Mouse (Mus musculus) kidney, embryonic 14.5 days (tissue): ENCODE measurements at regions not wholly inside any gene's neighbourhood (a gene's known extent, or its start where the extent isn't known, plus 50 kb on each side); places are given as distances from the start of the nearest gene placed in this dataset.
A peak's percentile ranks its signal among the peaks of the same experiment; 100 is the strongest.
"Not testable (repeated sequence)": the region's sequence is repeated elsewhere in the genome, so short reads cannot be mapped to it uniquely, and the experiment has no call there.

ENCODE experiments used
- ATAC-seq: fragments of 200-750 bp; cut with Nextera tagmentation; 2 replicates; pipeline ENCODE4 v1.8.0; 2017; ENCODE audit warnings: moderate number of reproducible peaks, mild to moderate bottlenecking, moderate TSS enrichment, moderate library complexity; ENCODE audit not compliant: low FRiP score, low TSS enrichment
- H3K27ac ChIP-seq: fragments of 300-500 bp; sonication (generic); 2 replicates; pipeline ENCODE4 v1.5.1; 2014; ENCODE audit warnings: low read depth, mild to moderate bottlenecking, low read length, moderate library complexity, mixed read lengths
- H3K27me3 ChIP-seq: fragments of 300-500 bp; sonication (generic); 2 replicates; pipeline ENCODE4 v1.6.1; 2014; ENCODE audit warnings: mild to moderate bottlenecking, low read length; ENCODE audit not compliant: control insufficient read depth, insufficient read depth
- H3K36me3 ChIP-seq: fragments of 300-500 bp; sonication (generic); 2 replicates; pipeline ENCODE4 v1.6.1; 2014; ENCODE audit warnings: low read length, mixed read lengths; ENCODE audit not compliant: control insufficient read depth, insufficient read depth
- H3K4me1 ChIP-seq: fragments of 300-500 bp; sonication (generic); 2 replicates; pipeline ENCODE4 v1.6.1; 2014; ENCODE audit warnings: low read length, mixed read lengths; ENCODE audit not compliant: control insufficient read depth, insufficient read depth
- H3K4me2 ChIP-seq: fragments of 300-500 bp; sonication (generic); replicated peaks from 2 replicates; pipeline ENCODE4 v1.6.1; 2014; ENCODE audit warnings: low read depth, mild to moderate bottlenecking, low read length
- H3K4me3 ChIP-seq: fragments of 300-500 bp; sonication (generic); 2 replicates; pipeline ENCODE4 v1.5.1; 2014; ENCODE audit warnings: mild to moderate bottlenecking, low read length
- H3K9ac ChIP-seq: fragments of 300-500 bp; sonication (generic); 2 replicates; pipeline ENCODE4 v1.6.1; 2014; ENCODE audit warnings: low read depth, mild to moderate bottlenecking, low read length, moderate library complexity
- H3K9me3 ChIP-seq: fragments of 300-500 bp; sonication (generic); 2 replicates; pipeline ENCODE4 v1.6.1; 2016; ENCODE audit warnings: low read length; ENCODE audit not compliant: control insufficient read depth
- WGBS: fragments of 180-500 bp; shearing (Covaris S2); extraction: QIAGEN DNeasy Blood & Tissue Kit; methylation state at CpG from one replicate; pipeline ENCODE4 v1.1.7; 2014; 5-methylcytosine and 5-hydroxymethylcytosine counted together

DNA sequence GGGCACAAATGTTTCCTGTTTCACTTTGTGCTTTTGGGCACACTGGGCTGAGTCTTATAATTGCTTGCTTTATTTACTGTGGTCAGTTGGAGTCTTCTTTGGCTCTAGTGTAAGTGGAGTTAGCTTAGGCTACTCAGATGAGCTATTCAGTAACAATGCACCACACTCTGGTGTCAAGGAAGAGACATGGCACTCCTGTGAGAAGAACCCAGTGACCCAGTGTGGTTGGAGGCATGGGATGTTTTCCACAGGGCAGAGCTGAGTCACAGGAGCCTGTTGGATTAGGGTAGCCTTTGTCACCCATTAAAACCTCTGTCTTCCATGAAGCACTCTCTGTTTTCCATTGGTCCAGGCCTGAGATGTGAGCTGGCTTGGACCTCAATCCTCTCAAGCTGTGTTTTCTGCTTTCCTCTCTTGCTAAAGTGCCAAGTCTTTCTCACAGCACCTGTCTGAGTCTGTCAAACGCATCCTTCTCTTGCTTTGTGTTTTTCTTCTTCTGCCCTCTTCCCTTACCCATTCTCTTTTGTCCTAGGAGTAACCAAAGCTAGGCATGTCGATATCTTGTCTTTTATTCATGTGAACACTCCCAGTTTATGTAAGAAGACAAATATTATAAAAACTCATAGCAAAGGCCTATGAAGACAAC is 83.2 kb downstream of the Cxcr4 start:
- H3K4me3 ChIP-seq = no peak overlapping the region
- H3K9ac ChIP-seq = no peak overlapping the region
- H3K27me3 ChIP-seq = no peaks in the 10 kb centered on the region
- no peaks in the 10 kb centered on the region for H3K36me3 ChIP-seq
- no peaks in the 10 kb centered on the region; the same call in 1 of the 2 replicates for H3K9me3 ChIP-seq
- no peak overlapping the region for H3K27ac ChIP-seq
- no peaks in the 10 kb centered on the region for H3K4me1 ChIP-seq
- H3K4me2 ChIP-seq = no peak overlapping the region
- no peak for ATAC-seq
- WGBS = 89% methylated on average over 2 of the region's 2 CpGs

DNA sequence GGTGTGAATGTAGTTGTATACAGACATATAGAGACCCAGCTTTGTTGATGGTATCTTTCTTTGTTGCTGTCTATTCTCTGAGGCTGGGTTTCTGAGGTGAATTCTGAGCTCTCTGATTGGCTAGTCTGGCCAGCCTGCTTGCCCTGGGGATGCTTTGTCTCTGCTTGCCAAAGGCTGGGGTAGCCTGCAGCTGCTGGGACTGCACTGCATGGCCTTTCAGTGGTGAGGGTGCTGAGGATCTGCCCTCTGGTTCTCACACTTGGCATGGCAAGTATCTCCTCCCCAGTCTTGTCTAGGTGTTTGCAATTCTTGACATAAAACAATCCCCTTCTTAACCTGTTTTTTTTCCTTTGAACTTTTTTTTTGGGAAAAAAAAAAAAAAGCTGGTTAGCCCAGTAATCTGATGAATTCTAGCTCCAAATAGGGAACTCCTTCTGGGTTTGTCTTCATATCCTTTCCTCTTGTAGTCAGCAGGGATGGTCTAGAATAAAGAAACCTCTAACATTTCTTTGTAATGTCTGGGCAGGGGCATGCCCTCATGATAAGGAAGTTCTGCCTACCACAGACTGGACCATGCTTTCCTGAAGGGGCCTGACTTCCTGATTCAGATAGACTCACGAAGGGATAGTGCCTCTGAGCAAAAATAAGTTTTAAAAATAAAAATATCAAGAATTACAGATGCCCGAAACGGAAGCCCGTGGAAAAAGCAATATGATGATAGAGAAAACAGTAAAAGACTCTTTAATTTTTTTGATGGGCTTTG is 85.4 kb downstream of the Cxcr4 start:
- WGBS = 89% methylated on average over 4 of the region's 4 CpGs
- H3K4me3 ChIP-seq = no peak overlapping the region
- no peaks in the 10 kb centered on the region for H3K4me1 ChIP-seq
- H3K27ac ChIP-seq = no peak overlapping the region
- H3K36me3 ChIP-seq = no peaks in the 10 kb centered on the region
- no peak for ATAC-seq
- no peaks in the 10 kb centered on the region for H3K27me3 ChIP-seq
- H3K9me3 ChIP-seq = no peaks in the 10 kb centered on the region; the same call in 1 of the 2 replicates
- no peak overlapping the region for H3K9ac ChIP-seq
- H3K4me2 ChIP-seq = no peak overlapping the region

DNA sequence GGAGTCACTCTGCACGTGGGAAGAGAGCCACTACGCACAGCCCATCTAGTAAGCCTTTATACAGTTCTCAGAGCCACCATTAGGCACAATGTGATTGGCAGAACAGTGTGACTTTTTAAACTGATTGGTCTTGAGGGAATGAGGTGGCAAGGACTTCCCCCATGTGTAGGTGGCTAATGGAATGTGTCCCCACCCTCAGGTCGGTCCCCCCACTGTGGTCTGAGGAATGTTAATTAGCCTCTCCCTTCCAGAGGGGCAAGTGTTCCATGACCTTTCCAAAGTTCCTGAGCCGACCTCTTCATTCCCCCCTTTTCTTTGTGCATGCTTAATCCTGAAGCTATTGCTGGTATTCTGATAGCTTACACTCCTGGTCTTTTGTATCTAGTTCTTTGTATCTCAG is 87.2 kb upstream of the Dars start:
- no peaks in the 10 kb centered on the region for H3K4me1 ChIP-seq

DNA sequence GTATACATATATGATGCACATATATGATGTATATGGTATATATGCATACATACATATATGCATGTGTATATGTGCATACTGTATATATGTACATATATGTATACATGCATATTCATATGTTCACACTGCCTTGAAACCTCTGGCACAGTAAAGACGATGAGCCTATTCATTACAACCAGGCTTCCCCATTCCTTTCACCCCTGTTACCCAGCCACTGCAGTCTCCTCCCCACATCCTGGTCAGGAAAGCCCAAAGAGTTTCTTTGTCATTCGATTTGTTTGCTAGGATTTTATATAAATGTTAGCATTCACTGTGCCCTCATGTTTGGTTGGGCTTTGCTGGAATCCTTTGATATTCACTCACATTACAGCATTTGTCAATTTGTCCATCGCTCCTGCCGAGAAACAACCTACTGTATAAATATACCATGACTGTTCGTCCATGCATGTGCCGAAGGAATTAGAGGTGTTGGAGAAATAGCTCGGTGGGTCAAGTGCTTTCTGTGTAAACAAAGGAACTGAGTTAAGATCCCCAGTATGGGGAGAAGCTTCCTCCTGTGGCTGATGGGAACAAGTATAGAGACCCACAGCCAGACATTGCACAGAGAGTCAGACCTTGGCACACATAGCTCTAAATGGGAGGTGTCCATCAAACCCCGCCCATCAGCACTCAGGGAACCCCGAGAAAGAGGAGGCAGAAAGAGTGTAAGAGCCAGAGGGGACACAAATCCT is 81.0 kb upstream of the Dars start:
- Histone ChIP-seq H3K9ac (no peak overlapping the region), H3K4me2 (no peak overlapping the region), H3K27ac (no peak overlapping the region), H3K9me3 (no peaks in the 10 kb centered on the region), H3K4me3 (no peak overlapping the region), H3K27me3 (no peaks in the 10 kb centered on the region), H3K36me3 (no peaks in the 10 kb centered on the region), H3K4me1 (no peaks in the 10 kb centered on the region)
- 65% methylated on average over 9 of the region's 9 CpGs for WGBS
- no peak for ATAC-seq

More for the DNA sequence above, 87.2 kb upstream of the Dars start:
- H3K9me3 ChIP-seq = no peaks in the 10 kb centered on the region; the same call in 1 of the 2 replicates
- 62% methylated on average over 4 of the region's 4 CpGs for WGBS
- H3K4me3 ChIP-seq = no peak overlapping the region
- H3K36me3 ChIP-seq = no peaks in the 10 kb centered on the region
- H3K9ac ChIP-seq = no peak overlapping the region
- no peak for ATAC-seq
- H3K27ac ChIP-seq = no peak overlapping the region
- no peaks in the 10 kb centered on the region for H3K27me3 ChIP-seq
- no peak overlapping the region for H3K4me2 ChIP-seq

DNA sequence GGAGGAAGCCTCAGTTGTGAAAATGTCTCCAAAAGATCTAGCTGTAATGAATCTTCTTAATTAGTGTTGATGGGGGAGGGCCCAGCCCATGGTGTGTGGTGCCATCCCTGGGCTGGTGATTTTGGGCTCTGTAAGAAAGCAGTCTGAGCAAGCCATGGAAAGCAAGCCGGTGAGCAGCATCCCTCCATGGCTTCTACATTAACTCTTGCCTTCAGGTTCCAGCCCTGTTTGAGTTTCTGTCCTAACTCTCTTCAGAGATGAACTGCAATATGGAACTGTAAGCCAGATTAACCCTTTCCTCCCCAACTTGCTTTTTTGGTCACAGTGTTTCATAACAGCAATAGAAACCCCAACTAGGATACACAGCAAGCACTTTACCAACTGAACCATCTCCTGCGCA is 75.1 kb upstream of the Dars start:
- WGBS = 99% methylated on average over 2 of the region's 2 CpGs
- Histone ChIP-seq H3K9me3 (no peaks in the 10 kb centered on the region), H3K27ac (no peak overlapping the region), H3K27me3 (no peaks in the 10 kb centered on the region), H3K9ac (no peak overlapping the region), H3K4me1 (no peaks in the 10 kb centered on the region), H3K36me3 (no peaks in the 10 kb centered on the region), H3K4me3 (no peak overlapping the region), H3K4me2 (no peak overlapping the region)
- ATAC-seq = no peak

DNA sequence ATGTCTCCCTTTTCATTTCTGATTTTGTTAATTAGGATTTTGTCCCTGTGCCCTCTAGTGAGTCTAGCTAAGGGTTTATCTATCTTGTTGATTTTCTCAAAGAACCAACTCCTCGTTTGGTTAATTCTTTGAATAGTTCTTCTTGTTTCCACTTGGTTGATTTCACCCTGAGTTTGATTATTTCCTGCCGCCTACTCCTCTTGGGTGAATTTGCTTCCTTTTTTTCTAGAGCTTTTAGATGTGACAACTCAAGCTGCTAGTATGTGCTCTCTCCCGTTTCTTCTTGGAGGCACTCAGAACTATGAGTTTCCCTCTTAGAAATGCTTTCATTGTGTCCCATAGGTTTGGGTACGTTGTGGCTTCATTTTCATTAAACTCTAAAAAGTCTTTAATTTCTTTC is 70.0 kb upstream of the Dars start:
- H3K9me3 ChIP-seq, H3K36me3 ChIP-seq, ATAC-seq, H3K27me3 ChIP-seq, H3K9ac ChIP-seq, H3K4me1 ChIP-seq, H3K27ac ChIP-seq, H3K4me3 ChIP-seq, H3K4me2 ChIP-seq: not testable (repeated sequence)
- 65% methylated on average over 2 of the region's 4 CpGs for WGBS

DNA sequence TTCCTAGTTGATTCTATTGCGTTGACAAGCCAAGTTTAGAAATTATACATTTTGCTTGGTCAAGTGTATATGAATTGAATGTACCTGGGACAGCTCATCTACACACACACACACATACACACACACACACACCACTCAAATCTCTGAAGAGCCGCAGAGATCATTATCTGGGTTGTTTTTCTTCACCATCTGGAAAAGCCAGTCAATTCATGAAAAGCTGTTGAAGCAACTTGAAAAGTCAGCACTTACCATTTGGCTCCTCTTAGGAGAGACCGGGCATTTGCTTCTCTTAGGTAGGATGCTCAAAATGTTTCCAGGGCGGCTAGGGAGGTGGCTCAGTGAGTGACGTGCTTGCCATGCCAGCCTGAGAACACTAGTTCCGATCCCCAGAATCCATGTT is 61.2 kb upstream of the Dars start:
- Histone ChIP-seq H3K4me1 (no peaks in the 10 kb centered on the region), H3K9me3 (no peaks in the 10 kb centered on the region), H3K27me3 (no peaks in the 10 kb centered on the region), H3K9ac (no peak overlapping the region), H3K4me2 (no peak overlapping the region), H3K36me3 (no peaks in the 10 kb centered on the region), H3K4me3 (no peak overlapping the region), H3K27ac (no peak overlapping the region)
- ATAC-seq = no peak
- WGBS = 49% methylated on average over 6 of the region's 6 CpGs

DNA sequence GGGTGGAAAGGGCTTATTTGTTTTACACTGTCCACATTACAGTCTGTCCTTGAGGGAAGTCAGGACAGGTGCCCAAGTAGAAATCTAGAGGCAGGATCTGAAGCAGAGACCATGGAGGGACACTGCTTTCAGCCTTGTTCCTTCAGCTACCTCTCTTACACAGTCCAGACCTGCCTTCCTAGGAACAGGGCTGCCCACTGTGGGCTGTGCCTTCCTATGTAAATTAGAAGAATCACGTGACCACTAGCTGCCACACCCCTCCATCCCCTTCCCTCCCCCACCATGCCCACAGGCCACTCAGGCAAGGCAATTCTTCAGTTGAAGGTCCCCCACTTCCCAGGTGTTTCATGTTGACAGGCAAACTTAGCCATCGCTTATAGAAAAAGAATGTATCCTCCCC is 60.5 kb upstream of the Dars start:
- H3K27me3 ChIP-seq = no peaks in the 10 kb centered on the region
- H3K9me3 ChIP-seq = no peaks in the 10 kb centered on the region
- no peak overlapping the region for H3K9ac ChIP-seq
- ATAC-seq = no peak
- no peak overlapping the region for H3K4me2 ChIP-seq
- 90% methylated on average over 2 of the region's 2 CpGs for WGBS
- 0 out of 2 replicates have a peak, but pooled peaks cover 5% of the 10 kb centered on the region for H3K4me1 ChIP-seq
- no peaks in the 10 kb centered on the region for H3K36me3 ChIP-seq
- no peak overlapping the region for H3K4me3 ChIP-seq
- no peak overlapping the region for H3K27ac ChIP-seq

DNA sequence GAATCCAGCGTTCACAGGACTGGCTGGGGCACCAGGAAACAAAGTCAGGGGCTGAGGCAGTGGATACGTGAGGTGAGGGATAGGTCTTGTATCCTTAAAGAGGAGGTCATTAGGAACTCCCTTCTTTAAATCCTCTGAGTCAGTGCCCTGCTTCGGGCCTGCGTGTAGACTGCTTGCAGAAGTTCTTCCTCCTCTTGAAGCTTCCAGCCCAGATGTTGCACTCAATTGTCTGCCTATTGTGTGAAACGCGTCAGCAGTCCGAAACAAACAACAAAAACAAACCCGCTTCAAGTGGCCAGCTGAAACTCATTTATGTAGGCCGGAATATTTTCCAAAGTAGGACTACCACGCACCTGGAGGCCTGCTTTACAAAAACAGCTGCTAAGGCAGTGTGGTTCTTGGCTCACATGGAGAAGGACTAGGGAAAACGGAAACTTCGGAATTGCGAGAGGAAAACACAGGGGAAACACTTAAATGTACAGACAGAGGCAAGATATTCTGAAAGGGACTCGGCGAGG is 55.6 kb upstream of the Dars start:
- H3K9me3 ChIP-seq = no peaks in the 10 kb centered on the region
- ATAC-seq = no peak
- H3K27ac ChIP-seq = no peak overlapping the region
- no peaks in the 10 kb centered on the region for H3K36me3 ChIP-seq
- H3K9ac ChIP-seq = peak overlapping the region; percentile 32; the same call in 1 of the 2 replicates
- 29% methylated on average over 15 of the region's 15 CpGs for WGBS
- peak overlapping the region; percentile 50 for H3K4me2 ChIP-seq
- H3K4me3 ChIP-seq = peak overlapping the region; percentile 29
- H3K4me1 ChIP-seq = peaks cover 10% of the 10 kb centered on the region; the same call in 1 of the 2 replicates
- no peaks in the 10 kb centered on the region for H3K27me3 ChIP-seq
